Mouse (Mus musculus): Measurements from ENCODE around the gene Hic1. TPM values are rescaled to one million over a fixed set of nuclear protein-coding genes. Genes with fewer than 3 reads are reported as not detected.
"Not testable (repeated sequence)": the region's sequence is repeated elsewhere in the genome, so short reads cannot be mapped to it uniquely, and the experiment has no call there.

Gene Hic1
- total RNA-seq, 2 experiments from 2014 or later = 2.8 to 3.6 TPM

- peak; percentile 59 to 73 for DNase-seq
Measured at GRCm38 (mm10) chr11:75192336-75193214, 23.3 kb upstream of the Hic1 start.

GRCm38 (mm10) chr11:75191841-75192240 lies 22.5 kb upstream of the Hic1 start:
- DNase-seq = no peak

DNA sequence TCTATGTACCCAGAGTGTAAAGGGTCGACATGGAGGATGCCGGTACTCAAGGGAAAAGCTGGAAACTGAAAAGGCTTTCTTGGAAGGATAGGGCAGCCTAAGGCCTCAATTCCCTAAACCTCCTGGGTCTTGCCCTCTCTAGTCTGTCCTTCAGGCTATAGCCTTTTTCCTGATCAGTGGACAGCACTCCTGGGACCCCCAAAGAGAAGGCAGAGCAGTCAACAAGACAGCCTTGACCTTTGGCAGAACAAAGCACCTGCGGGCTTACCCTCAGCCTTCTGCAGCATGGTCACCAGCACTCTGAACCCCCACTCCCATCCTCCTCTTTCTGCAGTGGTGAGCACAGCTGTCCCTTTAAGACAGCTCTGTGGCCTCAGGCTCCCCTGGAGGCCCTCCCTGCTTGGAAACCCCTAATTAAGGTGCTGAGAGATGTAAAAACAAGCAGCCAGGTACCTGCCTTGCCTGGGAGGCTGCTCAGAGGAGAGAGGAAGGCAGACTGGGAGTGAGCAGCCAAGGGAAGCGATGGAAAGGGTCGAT lies 21.7 kb upstream of the Hic1 start, which contains the start of gene Dph1:
Gene Dph1, minus strand, starts transcription at position 337 of the 537 bp plus-strand sequence.
- DNase-seq = no peak

- DNase-seq = peak; percentile 77 to 80
Measured at GRCm38 (mm10) chr11:75190371-75190724, 21.0 kb upstream of the Hic1 start.

DNA sequence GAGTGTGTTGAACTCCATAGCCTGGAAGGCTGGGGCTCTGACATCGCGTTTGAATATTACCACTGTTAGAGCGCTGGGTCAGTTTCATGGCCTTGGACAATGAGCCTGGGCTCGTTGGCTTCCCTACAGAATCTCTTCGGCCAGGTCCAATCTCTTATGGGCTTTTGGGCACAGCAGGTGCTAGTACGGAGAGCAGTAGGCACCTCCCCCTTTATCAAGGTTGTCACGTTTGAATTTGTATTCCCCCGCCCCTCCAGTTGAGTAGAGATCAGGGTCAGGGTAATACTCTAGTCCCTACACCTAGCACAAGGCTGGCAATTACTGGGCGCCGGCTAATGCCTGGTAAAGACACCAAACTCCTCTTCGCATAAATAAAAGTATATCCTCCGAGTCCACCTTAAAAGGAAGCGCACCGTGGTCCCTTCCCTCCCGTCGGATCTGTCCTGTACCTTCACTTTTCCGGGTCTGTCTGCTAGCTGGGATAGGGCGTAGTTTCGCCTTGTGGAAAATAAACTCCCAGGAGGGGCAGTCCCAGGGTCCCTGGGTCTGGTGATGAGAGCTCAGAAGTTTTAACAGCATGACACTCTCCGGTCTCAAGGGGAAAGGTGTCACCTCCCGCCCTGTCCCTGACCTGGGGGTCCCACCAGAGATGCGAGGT lies 20.5 kb upstream of the Hic1 start:
- no peak for DNase-seq

DNA sequence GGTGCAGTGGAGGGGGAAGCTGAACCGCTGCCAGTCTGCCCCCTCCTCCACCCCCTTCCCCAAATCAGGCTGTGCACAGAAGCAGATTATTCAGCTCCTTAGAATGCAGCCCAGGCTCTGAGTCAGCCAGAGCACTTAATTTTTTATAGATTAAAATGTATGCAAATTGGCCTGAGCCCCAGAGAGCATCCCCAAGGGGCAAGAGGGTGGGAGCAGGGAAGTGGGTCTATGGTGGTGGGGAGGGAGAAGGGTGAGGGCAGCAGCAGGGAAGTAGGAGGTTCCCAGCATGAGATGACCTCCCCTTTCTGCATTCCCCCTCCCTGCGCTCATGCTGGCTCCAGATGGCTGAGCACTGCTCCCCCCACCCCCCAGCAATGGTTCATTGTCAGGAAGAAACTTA lies 15.7 kb upstream of the Hic1 start:
- DNase-seq = no peak

DNA sequence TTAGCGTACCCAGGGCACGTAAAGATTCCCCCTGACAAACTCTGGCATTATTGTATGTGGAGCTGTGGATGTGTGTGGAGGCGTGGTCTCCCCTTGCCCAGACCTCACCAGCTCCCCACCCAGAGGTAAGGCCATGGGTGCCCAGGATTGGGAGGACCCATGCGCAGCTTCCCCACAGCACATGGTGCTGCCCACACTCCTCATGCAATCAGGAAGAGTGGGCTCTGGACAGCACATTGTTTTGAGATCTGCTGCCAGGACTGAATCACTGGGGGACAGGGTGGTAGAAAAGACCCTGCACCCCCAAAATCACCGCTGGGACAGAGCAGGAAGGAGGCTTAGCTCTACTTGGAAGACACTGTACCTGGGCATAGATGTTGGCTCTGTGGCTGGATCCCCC lies 15.3 kb upstream of the Hic1 start:
- DNase-seq = no peak

- DNase-seq = peak; percentile 74 to 79
Measured at GRCm38 (mm10) chr11:75183917-75184570, 14.7 kb upstream of the Hic1 start.

GRCm38 (mm10) chr11:75178672-75179208 lies 9.4 kb upstream of the Hic1 start, which contains the start of gene Ovca2:
Gene Ovca2, minus strand, starts transcription at chr11:75178835.
- peak; percentile 89 to 90 for DNase-seq

- no peak for DNase-seq
Measured at GRCm38 (mm10) chr11:75178011-75178410, 8.7 kb upstream of the Hic1 start.

GRCm38 (mm10) chr11:75174574-75174973 lies 5.3 kb upstream of the Hic1 start:
- DNase-seq = not testable (repeated sequence)

DNA sequence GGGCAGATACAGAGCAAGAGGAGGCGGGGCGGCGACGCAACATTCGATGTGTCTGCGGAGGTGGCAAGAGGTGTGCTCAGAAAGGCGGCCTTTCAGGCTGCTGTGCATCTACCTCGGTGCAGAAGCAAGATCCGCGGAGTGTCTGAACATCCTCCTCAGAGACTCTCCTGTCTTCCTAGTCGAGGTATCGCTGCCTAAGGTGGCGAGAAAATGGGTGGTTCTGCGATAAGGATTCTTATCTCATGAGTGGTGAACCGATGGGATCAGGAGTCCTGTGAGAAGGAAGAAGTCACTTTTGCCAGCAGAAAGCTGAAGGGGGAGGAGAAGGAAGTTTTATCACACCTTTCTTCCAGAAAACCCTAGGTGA lies 4.5 kb upstream of the Hic1 start:
- no peak for DNase-seq

GRCm38 (mm10) chr11:75173095-75173798 lies 3.9 kb upstream of the Hic1 start:
- DNase-seq = peak; percentile 93 to 97

GRCm38 (mm10) chr11:75172151-75173094 lies 3.1 kb upstream of the Hic1 start:
- DNase-seq = peak in 1 of 2 experiments; percentile 62

- no peak for DNase-seq
Measured at GRCm38 (mm10) chr11:75171186-75171865, 2.0 kb upstream of the Hic1 start.

DNA sequence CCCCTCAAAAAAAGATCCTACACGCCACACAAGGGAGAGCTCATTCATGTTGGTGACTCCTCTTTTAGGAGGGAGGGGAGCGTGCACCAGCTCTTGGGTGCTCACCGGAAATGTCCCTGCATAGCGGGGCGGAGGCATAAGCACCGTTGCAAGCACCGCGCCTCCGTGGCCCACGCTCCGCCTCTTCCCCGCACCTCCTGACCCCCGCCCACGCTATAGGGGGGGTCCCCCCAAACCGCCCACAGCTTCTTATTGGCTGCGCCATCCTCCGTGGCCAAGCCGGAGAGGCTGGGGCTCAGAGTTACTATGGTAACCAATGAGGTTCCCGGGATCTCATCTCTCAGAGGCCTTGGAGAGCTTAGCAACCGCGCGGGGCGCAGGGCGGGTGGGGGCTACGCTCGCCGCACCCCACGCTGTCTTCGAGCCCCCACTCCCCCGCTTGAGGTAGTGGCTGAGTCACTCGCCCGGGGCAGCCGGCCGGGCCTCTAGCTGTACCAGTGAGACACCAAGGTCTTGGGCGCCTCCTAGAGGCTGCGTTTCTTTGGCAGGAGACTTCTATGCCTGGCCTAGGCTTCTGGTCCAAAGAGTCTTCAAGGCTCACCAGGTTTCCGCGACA lies 925 bp upstream of the Hic1 start:
- peak; percentile 90 for DNase-seq

DNA sequence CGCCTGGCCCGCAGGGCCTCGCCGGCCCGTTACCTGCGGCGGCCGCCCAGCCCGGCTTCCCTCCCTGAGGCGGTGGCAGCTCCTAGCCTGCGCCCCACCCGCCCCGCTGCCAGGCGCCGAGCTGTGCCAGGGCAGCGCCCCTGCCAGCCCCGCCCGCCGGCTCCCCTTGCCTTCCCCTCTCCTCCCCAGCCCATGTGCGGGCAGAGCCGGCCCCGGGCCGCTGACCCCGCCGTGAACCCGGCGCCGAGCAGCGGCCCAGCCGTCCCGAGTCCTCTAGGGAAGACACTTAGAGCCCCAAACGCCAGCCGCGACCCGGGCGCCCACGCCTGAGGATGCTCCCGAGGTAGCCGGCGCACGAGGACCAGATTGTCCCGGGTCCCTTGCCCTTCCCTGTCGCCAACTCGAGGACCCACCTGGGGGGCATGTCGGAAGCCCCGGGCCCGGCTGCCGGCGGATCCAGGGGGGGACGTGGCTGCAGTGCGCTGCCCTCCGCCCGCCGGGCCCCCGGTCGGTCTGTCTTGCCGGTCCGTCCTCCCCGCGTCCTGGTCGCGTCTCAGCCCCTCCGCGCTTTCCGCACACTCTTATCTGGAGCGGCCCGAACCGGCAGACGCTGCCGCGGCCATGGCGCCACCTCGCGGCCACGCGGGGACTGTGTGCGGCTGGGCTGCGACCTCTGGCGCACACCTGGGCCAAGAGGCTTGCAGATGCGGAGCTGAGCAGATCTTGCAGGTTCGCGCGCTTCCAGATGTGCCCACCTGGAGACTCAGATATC lies 543 bp downstream of the Hic1 start:
- peak in 1 of 2 experiments; percentile 74 for DNase-seq

- DNase-seq = peak in 1 of 2 experiments; percentile 2
Measured at GRCm38 (mm10) chr11:75167643-75168589, 1.4 kb downstream of the Hic1 start.

Measured in layer of hippocampus, postnatal 36 days (tissue).